Mouse (Mus musculus) hindlimb bud, embryonic 11.5 days (tissue): ENCODE measurements around the gene Gm1553.

ENCODE experiments used
- DNase-seq: peaks from one replicate; pipeline ENCODE4 v3.0.0-alpha.2; 2012; ENCODE audit warnings: low read depth, low spot score; ENCODE audit errors: extremely low spot score

Gene Gm1553

GRCm38 (mm10) chr10:82492518-82492917 lies at the start of gene Gm1553:
TSS of gene Gm1553 (minus strand) at chr10:82492618.
- no peak for DNase-seq
